Mouse (Mus musculus) naive thymus-derived CD4-positive, alpha-beta T cell, adult 2 months (primary cell): ENCODE data around the gene Hnrnpab.
"Not testable (repeated sequence)": the region's sequence is repeated elsewhere in the genome, so short reads cannot be mapped to it uniquely, and the experiment has no call there.

Experiments used
- DNase-seq: peaks from one replicate; pipeline ENCODE4 v3.0.0-alpha.2; 2011; ENCODE audit warnings: low read depth

The Hnrnpab gene

GRCm38 (mm10) chr11:51633721-51634120 is 27.1 kb upstream of the Hnrnpab start:
- DNase-seq: no peak

- DNase-seq: not testable (repeated sequence)
Observed at GRCm38 (mm10) chr11:51633200-51633599, 26.6 kb upstream of the Hnrnpab start.

- no peak for DNase-seq
Observed at GRCm38 (mm10) chr11:51632130-51632753, 25.6 kb upstream of the Hnrnpab start.

GRCm38 (mm10) chr11:51629651-51630314 is 23.1 kb upstream of the Hnrnpab start:
- no peak for DNase-seq

GRCm38 (mm10) chr11:51627907-51628306 is 21.3 kb upstream of the Hnrnpab start:
- DNase-seq: no peak

GRCm38 (mm10) chr11:51627425-51627824 is 20.8 kb upstream of the Hnrnpab start:
- no peak for DNase-seq

GRCm38 (mm10) chr11:51625187-51625820 is 18.7 kb upstream of the Hnrnpab start:
- DNase-seq: no peak

- DNase-seq: no peak
Observed at GRCm38 (mm10) chr11:51622971-51623491, 16.4 kb upstream of the Hnrnpab start.

- no peak for DNase-seq
Observed at GRCm38 (mm10) chr11:51621776-51622175, 15.1 kb upstream of the Hnrnpab start.

GRCm38 (mm10) chr11:51620084-51620483 is 13.4 kb upstream of the Hnrnpab start:
- DNase-seq: no peak

GRCm38 (mm10) chr11:51619409-51620060 is 12.9 kb upstream of the Hnrnpab start, which contains the start of gene Nhp2:
TSS of gene Nhp2 (plus strand) at chr11:51619735.
- peak; percentile 93 for DNase-seq

- DNase-seq: no peak
Observed at GRCm38 (mm10) chr11:51618894-51619408, 12.3 kb upstream of the Hnrnpab start.

- DNase-seq: peak; percentile 87
Observed at GRCm38 (mm10) chr11:51617693-51618092, 11.0 kb upstream of the Hnrnpab start.

GRCm38 (mm10) chr11:51616113-51616512 is 9.5 kb upstream of the Hnrnpab start:
- not testable (repeated sequence) for DNase-seq

- DNase-seq: peak; percentile 78
Observed at GRCm38 (mm10) chr11:51615601-51616000, 9.0 kb upstream of the Hnrnpab start.

GRCm38 (mm10) chr11:51615129-51615528 is 8.5 kb upstream of the Hnrnpab start:
- DNase-seq: no peak

- DNase-seq: no peak
Observed at GRCm38 (mm10) chr11:51614256-51614655, 7.6 kb upstream of the Hnrnpab start.

- DNase-seq: not testable (repeated sequence)
Observed at GRCm38 (mm10) chr11:51609940-51610339, 3.3 kb upstream of the Hnrnpab start.

GRCm38 (mm10) chr11:51609266-51609909 is 2.7 kb upstream of the Hnrnpab start:
- DNase-seq: peak; percentile 19

- no peak for DNase-seq
Observed at GRCm38 (mm10) chr11:51607096-51607738, 570 bp upstream of the Hnrnpab start.
